Mouse (Mus musculus) lung, adult 2 months (tissue): ENCODE data around the gene Selenov.
A peak's percentile ranks its signal among the peaks of the same experiment; 100 is the strongest.

Experiments used
- CTCF ChIP-seq: fragments of 200-500 bp; IDR thresholded peaks from 2 replicates; pipeline ENCODE4 v1.5.1; 2011; ENCODE audit warnings: mild to moderate bottlenecking, low read length, control low read depth; ENCODE audit not compliant: insufficient read depth
- POLR2A ChIP-seq: fragments of 200-500 bp; IDR thresholded peaks from 2 replicates; pipeline ENCODE4 v1.6.1; 2011; ENCODE audit warnings: low read depth, mild to moderate bottlenecking, control low read depth, low read length, borderline replicate concordance; ENCODE audit errors: extremely low read depth

DNA sequence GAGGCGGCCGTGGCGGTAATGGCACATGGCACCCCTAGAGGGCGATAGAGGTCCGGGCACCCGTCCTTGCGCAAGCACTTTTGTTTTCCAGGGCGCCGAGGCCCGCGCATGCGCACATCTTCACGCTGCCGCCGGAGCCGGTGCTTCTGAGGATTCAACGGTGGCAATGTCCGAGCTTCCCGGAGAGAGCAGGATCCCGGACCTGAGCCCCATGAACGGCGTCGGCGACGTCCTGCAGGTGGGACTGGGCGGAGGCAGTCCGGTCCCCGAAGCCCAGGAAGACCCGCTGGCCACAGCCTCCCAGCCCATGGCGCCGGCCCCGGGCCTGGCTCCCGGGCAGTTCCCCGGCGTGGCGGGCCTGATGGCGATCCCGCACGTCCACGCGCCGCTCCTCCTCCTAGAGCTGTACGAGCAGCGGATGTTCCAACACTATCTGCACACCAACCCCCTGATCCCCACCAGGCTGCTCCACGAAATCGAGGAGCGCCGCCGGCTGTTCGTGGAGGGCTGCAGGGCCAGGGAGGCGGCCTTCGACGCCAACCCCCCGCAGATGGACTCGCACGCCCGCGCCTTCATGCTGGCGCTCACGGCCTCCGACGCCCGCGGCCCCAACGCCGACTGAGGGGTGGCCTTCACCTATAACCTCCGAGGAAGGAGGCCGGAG lies 13.2 kb downstream of the Selenov start, which contains the start of gene Eid2b:
- TF ChIP-seq CTCF (peak; percentile 83), POLR2A (peak; percentile 79; the same call in 1 of the 2 replicates)
